Mouse (Mus musculus) thymus, adult 2 months (tissue): Measurements from ENCODE around the gene Rpgr. TPM values are rescaled to one million over a fixed set of nuclear protein-coding genes. Genes with fewer than 3 reads are reported as not detected.

Source experiments
- DNase-seq: peaks from one replicate; pipeline ENCODE4 v3.0.0; 2021
- H3K27ac ChIP-seq: fragments of 200-500 bp; 2 replicates; pipeline ENCODE4 v1.5.1; 2012; ENCODE audit warnings: low read length, control low read depth; ENCODE audit not compliant: control insufficient read depth, insufficient read depth
- H3K27me3 ChIP-seq: fragments of 200-500 bp; 2 replicates; pipeline ENCODE4 v1.6.1; 2012; ENCODE audit warnings: mild to moderate bottlenecking, low read length, moderate library complexity, mixed read lengths; ENCODE audit not compliant: control insufficient read depth, insufficient read depth
- H3K36me3 ChIP-seq: fragments of 200-500 bp; 2 replicates; pipeline ENCODE4 v1.6.1; 2012; ENCODE audit warnings: mild to moderate bottlenecking, low read length, moderate library complexity; ENCODE audit not compliant: control insufficient read depth, insufficient read depth
- H3K4me1 ChIP-seq: fragments of 200-500 bp; replicated peaks from 2 replicates; pipeline ENCODE4 v1.6.1; 2012; ENCODE audit warnings: low read length; ENCODE audit not compliant: control insufficient read depth, insufficient read depth
- H3K4me3 ChIP-seq: fragments of 200-500 bp; 2 replicates; pipeline ENCODE4 v1.5.1; 2012; ENCODE audit warnings: mild to moderate bottlenecking, low read length, control low read depth, moderate library complexity; ENCODE audit not compliant: control insufficient read depth, insufficient read depth
- CTCF ChIP-seq: fragments of 200-500 bp; IDR thresholded peaks from 2 replicates; pipeline ENCODE4 v1.5.1; 2012; ENCODE audit warnings: mild to moderate bottlenecking, control low read depth, low read length, moderate library complexity, borderline replicate concordance; ENCODE audit not compliant: control insufficient read depth, poor library complexity, insufficient read depth; ENCODE audit errors: extremely low read depth
- POLR2A ChIP-seq: fragments of 200-500 bp; IDR thresholded peaks from 2 replicates; pipeline ENCODE4 v1.6.1; 2012; ENCODE audit warnings: mild to moderate bottlenecking, low read length, control low read depth, moderate library complexity; ENCODE audit not compliant: control insufficient read depth, poor library complexity, insufficient read depth; ENCODE audit errors: extremely low read depth
- WGBS: fragments of 180-500 bp; shearing (Covaris S2); methylation state at CpG from one replicate; pipeline ENCODE4 v1.1.7; 2018; 5-methylcytosine and 5-hydroxymethylcytosine counted together
- polyA plus RNA-seq: library from polyadenylated mRNA; depleted of rRNA; stranded (reverse); fragments of >200 nt; gene quantifications from 2 replicates; pipeline ENCODE4 v1.2.3, GENCODE M21; 2012; rRNA removed

Gene Rpgr
- polyA plus RNA-seq: 2.0 and 2.1 TPM in 2 replicates

- Histone ChIP-seq H3K36me3 (no peaks in the 10 kb centered on the region), H3K27ac (peak within 1 kb of the TSS; percentile 81), H3K4me3 (peak within 1 kb of the TSS; percentile 97), H3K27me3 (no peaks in the 10 kb centered on the region), H3K4me1 (no peaks in the 10 kb centered on the region)
- TF ChIP-seq CTCF (peak; percentile 82; the same call in 1 of the 2 replicates), POLR2A (no peak)
- 1% methylated on average over 30 of the region's 47 CpGs for WGBS
- DNase-seq: peak; percentile 91
These were observed at the start of gene Rpgr for GRCm38 (mm10) chrX:10216410-10216949. Rpgr (minus strand) TSS chrX:10216920.

GRCm38 (mm10) chrX:10258260-10258659 is 41.5 kb upstream of the Rpgr start:
- Histone ChIP-seq H3K4me3 (no peak overlapping the region), H3K27ac (no peak overlapping the region), H3K36me3 (no peaks in the 10 kb centered on the region), H3K27me3 (no peaks in the 10 kb centered on the region), H3K4me1 (no peaks in the 10 kb centered on the region)
- no peak for TF ChIP-seq CTCF
- no peak for TF ChIP-seq POLR2A
- DNase-seq: no peak
- WGBS: 88% methylated on average over 5 of the region's 5 CpGs

DNA sequence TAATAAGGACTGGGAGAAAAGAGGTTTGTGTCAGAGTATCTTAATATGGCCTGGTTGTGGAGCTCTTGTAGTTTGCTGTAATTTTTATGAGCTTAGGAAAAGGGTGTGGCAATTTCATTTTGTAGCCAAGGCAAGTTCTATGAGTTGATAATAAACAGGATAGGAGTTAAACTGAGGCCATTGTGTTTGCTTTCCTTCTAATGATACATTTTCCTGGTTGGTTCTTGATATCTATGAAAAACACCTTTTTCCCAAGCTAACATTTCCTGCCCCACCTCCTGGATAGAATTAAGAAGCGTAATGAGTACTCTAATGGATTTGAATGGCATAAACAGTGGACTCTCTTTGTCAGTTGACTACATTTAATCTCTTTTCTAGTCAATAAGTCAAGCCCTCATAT is 41.1 kb upstream of the Rpgr start:
- no peak for TF ChIP-seq POLR2A
- TF ChIP-seq CTCF: no peak
- Histone ChIP-seq H3K36me3 (no peaks in the 10 kb centered on the region), H3K27ac (no peak overlapping the region), H3K27me3 (no peaks in the 10 kb centered on the region), H3K4me1 (no peaks in the 10 kb centered on the region), H3K4me3 (no peak overlapping the region)
- 100% methylated on average over 1 of the region's 1 CpGs for WGBS
- DNase-seq: no peak

GRCm38 (mm10) chrX:10251852-10252504 is 35.3 kb upstream of the Rpgr start, which contains the start of gene Otc:
Otc (plus strand) TSS chrX:10252305.
- DNase-seq: no peak
- no peak within 1 kb of the TSS for H3K4me3 ChIP-seq
- no peaks in the 10 kb centered on the region for H3K36me3 ChIP-seq
- no peak for TF ChIP-seq POLR2A
- no peak for TF ChIP-seq CTCF
- WGBS: 80% methylated on average over 2 of the region's 2 CpGs
- H3K27me3 ChIP-seq: no peaks in the 10 kb centered on the region
- H3K27ac ChIP-seq: no peak within 1 kb of the TSS
- H3K4me1 ChIP-seq: no peaks in the 10 kb centered on the region

GRCm38 (mm10) chrX:10251357-10251756 is 34.6 kb upstream of the Rpgr start:
- Histone ChIP-seq H3K36me3 (no peaks in the 10 kb centered on the region), H3K4me1 (no peaks in the 10 kb centered on the region), H3K4me3 (no peak overlapping the region), H3K27ac (no peak overlapping the region), H3K27me3 (no peaks in the 10 kb centered on the region)
- DNase-seq: no peak
- no peak for TF ChIP-seq POLR2A
- TF ChIP-seq CTCF: no peak

DNA sequence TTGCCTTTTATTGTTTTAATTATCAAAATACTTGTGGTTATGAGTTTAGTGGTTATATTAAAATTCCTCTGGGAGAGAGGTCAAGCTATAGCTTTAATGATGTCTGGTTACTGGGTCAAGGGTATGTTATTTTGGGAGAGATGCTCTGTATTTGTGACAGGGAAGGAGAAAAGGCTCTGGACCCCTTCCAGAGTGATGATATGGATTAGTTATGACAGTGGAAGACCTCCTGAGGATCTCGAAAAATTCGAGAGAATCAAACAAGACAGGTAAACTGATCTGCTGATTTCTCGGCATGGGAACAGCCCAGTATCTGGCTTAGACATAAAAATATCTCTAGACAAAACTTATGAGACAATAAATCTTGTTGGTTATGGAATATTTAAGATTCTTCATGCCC is 27.2 kb upstream of the Rpgr start:
- WGBS: 92% methylated on average over 3 of the region's 3 CpGs
- H3K4me1 ChIP-seq: no peaks in the 10 kb centered on the region
- H3K27ac ChIP-seq: no peak overlapping the region
- DNase-seq: no peak
- H3K4me3 ChIP-seq: no peak overlapping the region
- H3K36me3 ChIP-seq: no peaks in the 10 kb centered on the region
- TF ChIP-seq CTCF (no peak), POLR2A (no peak)
- no peaks in the 10 kb centered on the region for H3K27me3 ChIP-seq

DNA sequence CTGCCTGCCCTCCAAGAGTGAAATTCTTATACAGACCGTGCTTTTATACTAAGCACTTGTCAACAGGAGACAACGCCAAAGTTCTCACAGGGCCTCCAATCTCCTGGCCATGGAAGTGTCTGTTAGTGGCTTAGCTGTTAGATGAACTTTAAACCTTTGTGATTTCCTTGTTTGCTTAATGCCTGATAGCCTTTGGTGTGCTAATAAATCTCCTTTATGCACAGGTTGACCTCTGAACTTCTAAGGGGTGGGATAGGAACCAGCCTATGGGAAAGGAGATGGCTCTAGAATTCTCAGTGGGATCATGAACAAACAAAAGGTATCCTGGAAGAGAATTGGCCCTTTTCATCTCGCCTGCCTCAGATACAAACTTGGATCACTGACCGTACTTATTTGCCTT is 22.8 kb upstream of the Rpgr start:
- Histone ChIP-seq H3K4me1 (no peaks in the 10 kb centered on the region), H3K27me3 (no peaks in the 10 kb centered on the region), H3K36me3 (no peaks in the 10 kb centered on the region), H3K27ac (no peak overlapping the region), H3K4me3 (no peak overlapping the region)
- DNase-seq: no peak
- WGBS: 90% methylated on average over 4 of the region's 4 CpGs
- TF ChIP-seq POLR2A (no peak), CTCF (no peak)
